Mouse (Mus musculus) bone marrow macrophage, adult 2 months (primary cell): ENCODE results near the gene Dhx29.

Source experiments
- CTCF ChIP-seq: IDR thresholded peaks from 2 replicates; pipeline ENCODE4 v1.5.1; 2012; ENCODE audit warnings: low read depth, mild to moderate bottlenecking, low read length, moderate library complexity
- POLR2A ChIP-seq: IDR thresholded peaks from 2 replicates; pipeline ENCODE4 v1.6.1; 2012; ENCODE audit warnings: mild to moderate bottlenecking, low read depth, low read length, borderline replicate concordance

DNA sequence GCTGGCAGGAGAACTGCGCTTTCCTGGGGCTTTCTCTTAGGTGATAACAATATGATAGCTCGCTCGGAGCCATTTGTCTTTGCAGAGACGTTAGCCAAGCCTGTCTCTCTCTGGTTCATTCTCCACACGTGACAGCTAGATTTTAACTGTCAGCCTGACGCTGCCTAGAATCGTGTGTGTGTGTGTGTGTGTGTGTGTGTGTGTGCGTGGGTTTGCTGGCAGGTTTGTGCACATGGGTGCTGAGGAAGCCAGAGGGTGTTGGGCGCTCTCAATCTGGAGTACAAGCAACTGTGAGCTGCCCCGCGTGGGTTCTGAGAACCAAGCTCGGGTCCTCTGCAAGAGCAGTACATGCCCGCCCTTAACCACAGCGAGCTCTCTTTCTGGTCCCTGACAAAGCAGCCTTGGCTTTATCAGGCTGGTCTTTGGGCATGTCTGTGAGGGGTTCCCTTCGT lies 14.7 kb downstream of the Dhx29 start:
- no peak for TF ChIP-seq CTCF
- no peak for TF ChIP-seq POLR2A
